In genomic region chr5:142448076-142448475, GRCm38 (mm10) we compare ENCODE assay signal across 8 mouse cellular contexts. TPM values are rescaled to one million over a fixed set of nuclear protein-coding genes. Genes with fewer than 3 reads are reported as not detected.
A peak's percentile ranks its signal among the peaks of the same experiment; 100 is the strongest.
DNase-seq lines count a peak whose midpoint lies in the region; ATAC-seq and TF ChIP-seq lines count a peak whose summit lies in the region.

No protein-coding gene starts in this region.

- peak; percentile 94 for TF ChIP-seq CTCF in left cerebral cortex, adult 2 months (IDR thresholded peaks at IDR 0.05)

- intact Hi-C loops in left cerebral cortex, adult 2 months (cut with DNase I) = loop anchor here (1.0 to 5.0 kb wide), 4 partner anchors 47 to 1601 kb away; partner anchors contain the start of gene Foxk1

- H3K4me3 ChIP-seq in left cerebral cortex, adult 2 months = no peak overlapping the region

- no peak overlapping the region for H3K27ac ChIP-seq in left cerebral cortex, adult 2 months

- peak; percentile 94 for DNase-seq in ZHBTc4 (ENCODE audit: low read depth, low spot score)
- DNase-seq in gastrocnemius, adult 8-10 months (ENCODE audit: low spot score in 2 of 2) = peak; percentile 79 to 81
- peak; percentile 95 for DNase-seq in hindlimb bud, embryonic 11.5 days (ENCODE audit: extremely low spot score, low read depth, low spot score)
- DNase-seq in left cerebral cortex, adult 2 months (ENCODE audit: extremely low spot score in 1 of 2, low spot score in 2 of 2) = peak; percentile 84 to 91
- DNase-seq in right cerebral cortex, adult 2 months (ENCODE audit: low spot score in 2 of 2) = peak; percentile 93 to 98
- DNase-seq in urinary bladder, postnatal 10 days (ENCODE audit: low spot score) = peak; percentile 63

- ATAC-seq in common myeloid progenitor, adult 5-6 weeks (replicated peaks; ENCODE audit: low read depth, poor library complexity, severe bottlenecking) = peak; percentile 87
- ATAC-seq in megakaryocyte, adult 5-6 weeks (ENCODE audit: poor library complexity, severe bottlenecking) = peak; percentile 87

RNA-seq across cellular contexts. Expression of gene Ap5z1, which starts 15.7 kb away (rescaled TPM):
- 7.0 and 11.9 TPM in 2 replicates for total RNA-seq in common myeloid progenitor, adult 5-6 weeks (2017)
- total RNA-seq in gastrocnemius, adult 8-10 months (2022) = 1 to 10 TPM; 3.7 to 5.0 (median 4.1) TPM
- total RNA-seq in left cerebral cortex, adult 2 months (2021) = 10 to 100 TPM; 22.2 to 22.6 TPM
- 10.3 and 10.7 TPM in 2 replicates for total RNA-seq in megakaryocyte, adult 5-6 weeks (2015)
- 9.3 and 10.0 TPM in 2 replicates for total RNA-seq in megakaryocyte, adult 5-6 weeks (2017)

RNA-seq across cellular contexts. Expression of gene Foxk1, which starts 46.8 kb away (rescaled TPM):
- 8.2 and 11.7 TPM in 2 replicates for total RNA-seq in common myeloid progenitor, adult 5-6 weeks (2017)
- total RNA-seq in gastrocnemius, adult 8-10 months (2022) = 10 to 100 TPM; 15.6 to 20.9 (median 17.7) TPM
- 10 to 100 TPM; 40.4 to 46.1 TPM for total RNA-seq in left cerebral cortex, adult 2 months (2021)
- total RNA-seq in megakaryocyte, adult 5-6 weeks (2015) = 21.2 and 21.4 TPM in 2 replicates
- 14.5 and 19.0 TPM in 2 replicates for total RNA-seq in megakaryocyte, adult 5-6 weeks (2017)
